Mouse (Mus musculus) intestine, embryonic 15.5 days (tissue): ENCODE results near the gene Churc1. TPM values are rescaled to one million over a fixed set of nuclear protein-coding genes. Genes with fewer than 3 reads are reported as not detected.

ENCODE experiments used
- ATAC-seq: fragments of 200-750 bp; cut with Nextera tagmentation; 2 replicates; pipeline ENCODE4 v1.8.0; 2017; ENCODE audit warnings: moderate TSS enrichment, moderate library complexity
- H3K27ac ChIP-seq: fragments of 300-500 bp; sonication (generic); 2 replicates; pipeline ENCODE4 v1.5.1; 2015; ENCODE audit warnings: mild to moderate bottlenecking, inconsistent platforms
- H3K27me3 ChIP-seq: fragments of 300-500 bp; sonication (generic); replicated peaks from 2 replicates; pipeline ENCODE4 v1.6.1; 2015; ENCODE audit warnings: inconsistent platforms
- H3K36me3 ChIP-seq: fragments of 300-500 bp; sonication (generic); 2 replicates; pipeline ENCODE4 v1.6.1; 2015; ENCODE audit warnings: inconsistent platforms
- H3K4me1 ChIP-seq: fragments of 300-500 bp; sonication (generic); replicated peaks from 2 replicates; pipeline ENCODE4 v1.6.1; 2015; ENCODE audit warnings: inconsistent platforms
- H3K4me2 ChIP-seq: fragments of 300-500 bp; sonication (generic); replicated peaks from 2 replicates; pipeline ENCODE4 v1.6.1; 2015; ENCODE audit warnings: mild to moderate bottlenecking, inconsistent platforms
- H3K4me3 ChIP-seq: fragments of 300-500 bp; sonication (generic); replicated peaks from 2 replicates; pipeline ENCODE4 v1.5.1; 2015; ENCODE audit warnings: inconsistent platforms
- H3K9ac ChIP-seq: fragments of 300-500 bp; sonication (generic); 2 replicates; pipeline ENCODE4 v1.6.1; 2015; ENCODE audit warnings: inconsistent platforms
- H3K9me3 ChIP-seq: fragments of 300-500 bp; sonication (generic); 2 replicates; pipeline ENCODE4 v1.6.1; 2016; ENCODE audit warnings: inconsistent platforms
- WGBS: fragments of 180-500 bp; shearing (Covaris S2); methylation state at CpG from one replicate; pipeline ENCODE4 v1.1.7; 2015; 5-methylcytosine and 5-hydroxymethylcytosine counted together
- polyA plus RNA-seq: library from polyadenylated mRNA; unstranded; fragments of >200 nt; fragmentation: Nextera tagmentation; extraction: Ambion mirVana; gene quantifications from 2 replicates; pipeline ENCODE4 v1.2.1, GENCODE M21; 2015

The Churc1 gene
- polyA plus RNA-seq, 1 experiment from 2014 or later: 107 TPM

DNA sequence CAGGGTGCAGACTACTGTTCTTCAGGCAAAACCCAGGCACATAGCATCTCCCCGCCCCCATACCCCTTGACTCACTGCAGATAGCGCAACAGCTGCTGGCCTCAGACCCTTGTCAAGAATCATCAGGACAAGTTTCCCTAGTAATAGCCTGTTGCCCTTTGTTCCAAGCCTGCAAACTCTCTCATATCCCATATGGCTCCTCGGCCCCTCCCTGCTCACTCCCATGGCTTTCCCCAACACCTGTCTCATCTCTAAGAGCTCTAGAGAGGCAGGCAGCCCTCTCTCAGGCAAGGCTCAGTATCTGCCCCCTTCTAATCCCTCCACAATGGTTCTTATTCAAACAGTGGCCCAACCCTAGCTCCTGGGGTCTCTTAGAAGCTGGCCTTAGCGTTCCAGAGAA is 55.3 kb downstream of the Churc1 start:
- no peak overlapping the region for H3K9ac ChIP-seq
- 0 out of 2 replicates have a peak overlapping the region, but pooled peaks have one; percentile 22 for H3K27ac ChIP-seq
- H3K4me2 ChIP-seq: peak overlapping the region; percentile 97
- H3K9me3 ChIP-seq: no peaks in the 10 kb centered on the region
- H3K4me1 ChIP-seq: peaks cover 48% of the 10 kb centered on the region
- H3K4me3 ChIP-seq: no peak overlapping the region
- H3K27me3 ChIP-seq: no peaks in the 10 kb centered on the region
- H3K36me3 ChIP-seq: no peaks in the 10 kb centered on the region
- ATAC-seq: peak; percentile 40
- WGBS: 25% methylated on average over 4 of the region's 4 CpGs

DNA sequence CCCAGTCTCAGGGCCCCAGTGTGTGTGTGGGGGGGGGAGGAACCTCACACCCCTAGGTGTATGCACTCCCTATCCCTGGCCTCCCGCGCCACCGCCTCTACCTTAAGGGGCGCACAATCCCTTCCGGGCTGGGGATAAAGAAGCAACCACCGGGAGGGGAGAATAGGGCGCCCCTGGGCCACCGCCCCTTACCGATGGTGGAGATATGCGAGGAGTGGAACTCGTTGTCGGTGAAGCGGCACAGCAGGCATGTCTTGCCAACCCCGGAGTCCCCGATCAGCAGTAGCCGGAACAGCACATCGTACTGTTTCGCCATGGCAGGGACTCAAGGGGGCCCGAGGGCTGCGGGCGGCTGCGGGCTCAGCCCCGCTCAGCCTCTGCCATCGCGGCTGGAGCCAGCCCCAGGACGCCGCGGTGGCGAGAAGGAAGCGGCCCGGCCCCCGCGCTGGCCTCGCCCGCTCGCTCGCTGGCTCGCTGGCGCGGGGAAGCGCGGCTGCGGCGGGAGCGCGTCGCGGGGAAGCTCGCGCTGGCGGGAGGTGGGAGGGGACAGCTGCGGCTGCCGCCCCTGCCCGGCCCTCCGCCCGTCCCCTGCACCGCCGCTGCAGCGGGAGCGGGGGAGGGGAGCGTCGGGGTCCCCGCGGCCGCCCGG is 56.8 kb downstream of the Churc1 start:
- H3K9me3 ChIP-seq: no peaks in the 10 kb centered on the region
- peak; percentile 52 for ATAC-seq
- no peaks in the 10 kb centered on the region for H3K36me3 ChIP-seq
- H3K9ac ChIP-seq: peak overlapping the region; percentile 80
- under 1% methylated on average over 56 of the region's 66 CpGs for WGBS
- H3K27me3 ChIP-seq: no peaks in the 10 kb centered on the region
- peak overlapping the region; percentile 97 for H3K4me2 ChIP-seq
- H3K27ac ChIP-seq: no peak overlapping the region; the same call in 1 of the 2 replicates
- peaks cover 48% of the 10 kb centered on the region for H3K4me1 ChIP-seq
- peak overlapping the region; percentile 73 for H3K4me3 ChIP-seq

DNA sequence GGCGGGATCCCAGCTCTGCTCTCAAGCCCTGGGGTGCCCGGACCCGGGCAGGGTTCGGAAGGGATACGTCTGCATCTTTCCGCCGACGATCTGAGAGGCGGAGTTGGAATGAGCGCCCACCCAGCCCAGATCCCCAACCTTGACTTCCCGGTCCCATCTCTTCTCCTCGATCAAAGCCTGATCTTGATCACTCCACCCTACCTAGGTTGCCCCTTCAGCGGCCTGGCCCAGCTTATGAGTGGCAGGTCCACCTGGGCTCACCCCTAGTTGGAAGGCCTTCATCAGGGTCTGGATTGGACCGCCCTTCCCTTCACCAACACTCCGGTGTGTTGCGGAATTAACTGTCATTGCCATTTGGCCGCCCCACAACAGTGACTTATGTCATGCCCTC is 57.3 kb downstream of the Churc1 start, which contains the start of gene Rab15:
TSS of gene Rab15 (minus strand) at position 258 of the 391 bp plus-strand sequence.
- H3K4me1 ChIP-seq: peaks cover 47% of the 10 kb centered on the region
- peak within 1 kb of the TSS; percentile 80 for H3K9ac ChIP-seq
- H3K27me3 ChIP-seq: no peaks in the 10 kb centered on the region
- H3K4me3 ChIP-seq: peak within 1 kb of the TSS; percentile 73
- no peak within 1 kb of the TSS; the same call in 1 of the 2 replicates for H3K27ac ChIP-seq
- H3K4me2 ChIP-seq: peak within 1 kb of the TSS; percentile 97
- no peak; the same call in 1 of the 2 replicates for ATAC-seq
- WGBS: 7% methylated on average over 16 of the region's 17 CpGs
- no peaks in the 10 kb centered on the region for H3K9me3 ChIP-seq
- H3K36me3 ChIP-seq: no peaks in the 10 kb centered on the region

DNA sequence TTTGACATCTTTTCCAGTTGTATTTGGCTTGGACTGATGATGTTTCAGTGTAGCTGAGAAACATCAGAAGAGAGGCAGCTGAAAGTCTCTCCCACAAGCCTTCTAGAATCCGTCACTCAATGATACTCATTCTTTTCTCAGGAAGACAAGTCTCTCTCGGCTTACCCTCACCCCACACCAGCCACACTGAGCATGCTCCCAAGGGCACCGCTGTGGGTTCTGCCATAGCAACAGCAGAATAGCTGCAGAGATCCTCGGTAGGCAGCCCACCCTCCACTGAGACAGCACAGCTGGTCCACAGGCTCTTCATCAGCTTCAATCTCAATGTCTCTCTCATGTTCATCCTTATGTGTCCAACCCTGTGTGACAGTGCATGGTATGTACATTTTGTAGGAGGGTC is 59.9 kb downstream of the Churc1 start:
- ATAC-seq: no peak
- H3K27ac ChIP-seq: no peak overlapping the region
- no peaks in the 10 kb centered on the region for H3K27me3 ChIP-seq
- no peak overlapping the region for H3K4me3 ChIP-seq
- no peaks in the 10 kb centered on the region for H3K36me3 ChIP-seq
- H3K4me1 ChIP-seq: peaks cover 23% of the 10 kb centered on the region
- H3K4me2 ChIP-seq: no peak overlapping the region
- 75% methylated on average over 4 of the region's 4 CpGs for WGBS
- no peak overlapping the region for H3K9ac ChIP-seq
- no peaks in the 10 kb centered on the region for H3K9me3 ChIP-seq

DNA sequence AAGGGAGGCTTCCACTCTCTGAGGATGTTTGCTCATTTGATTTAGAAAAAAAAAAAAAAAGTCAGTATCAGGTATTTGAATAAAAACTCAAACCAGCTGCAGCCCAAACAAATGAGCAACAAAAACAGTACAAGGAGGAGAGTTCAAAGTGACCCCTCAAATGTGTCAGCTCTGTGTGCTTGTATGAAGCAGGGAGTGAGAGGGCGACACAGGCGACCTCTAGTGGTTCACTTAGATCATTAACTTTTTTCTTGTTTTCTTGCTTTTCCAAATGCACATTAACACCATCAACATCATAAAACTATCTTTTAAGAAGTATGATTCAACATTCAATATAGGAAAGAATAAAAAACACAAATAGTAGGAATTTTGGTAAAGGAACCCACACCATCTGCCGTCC is 67.4 kb downstream of the Churc1 start:
- no peak for ATAC-seq
- no peak overlapping the region for H3K27ac ChIP-seq
- H3K36me3 ChIP-seq: no peaks in the 10 kb centered on the region
- no peak overlapping the region for H3K4me3 ChIP-seq
- WGBS: 6% methylated on average over 3 of the region's 3 CpGs
- no peaks in the 10 kb centered on the region for H3K9me3 ChIP-seq
- no peaks in the 10 kb centered on the region for H3K4me1 ChIP-seq
- no peaks in the 10 kb centered on the region for H3K27me3 ChIP-seq
- H3K9ac ChIP-seq: no peak overlapping the region
- no peak overlapping the region for H3K4me2 ChIP-seq

Other genes with a start within 250 kb of the Churc1 start
- gene Plekhg3, start 234.6 kb upstream of the Churc1 start, polyA plus RNA-seq: 9.5 and 11.2 TPM in 2 replicates
- gene Sptb, start 55.0 kb upstream of the Churc1 start, polyA plus RNA-seq: 1.3 and 2.0 TPM in 2 replicates
- gene Fntb, start 51 bp downstream of the Churc1 start, polyA plus RNA-seq: 30.1 and 30.7 TPM in 2 replicates
- gene Gpx2, start 30.0 kb downstream of the Churc1 start, polyA plus RNA-seq: 81.9 and 89.6 TPM in 2 replicates
- 20.3 and 20.8 TPM in 2 replicates for gene Rab15, start 57.4 kb downstream of the Churc1 start, polyA plus RNA-seq
- 13.0 and 13.1 TPM in 2 replicates for gene Max, start 196.7 kb downstream of the Churc1 start, polyA plus RNA-seq